Mouse (Mus musculus) liver, embryonic 11.5 days (tissue): ENCODE data around the gene Slc47a1. TPM values are rescaled to one million over a fixed set of nuclear protein-coding genes. Genes with fewer than 3 reads are reported as not detected.

ENCODE experiments used
- ATAC-seq: fragments of 200-750 bp; cut with Nextera tagmentation; replicated peaks from 2 replicates; pipeline ENCODE4 v1.8.0; 2017; ENCODE audit warnings: moderate number of reproducible peaks, mild to moderate bottlenecking, moderate TSS enrichment, moderate library complexity; ENCODE audit not compliant: low FRiP score
- DNase-seq: peaks from one replicate; pipeline ENCODE4 v3.0.0-alpha.2; 2017; ENCODE audit warnings: low spot score
- H3K27ac ChIP-seq: fragments of 300-500 bp; sonication (generic); 2 replicates; pipeline ENCODE4 v1.5.1; 2014; ENCODE audit warnings: mild to moderate bottlenecking, low read depth, low read length, control low read depth
- H3K27me3 ChIP-seq: fragments of 300-500 bp; sonication (generic); replicated peaks from 2 replicates; pipeline ENCODE4 v1.6.1; 2014; ENCODE audit warnings: low read length, mixed read lengths; ENCODE audit not compliant: control insufficient read depth, insufficient read depth
- H3K36me3 ChIP-seq: fragments of 300-500 bp; sonication (generic); 2 replicates; pipeline ENCODE4 v1.6.1; 2014; ENCODE audit warnings: mild to moderate bottlenecking, low read length, moderate library complexity, mixed read lengths; ENCODE audit not compliant: control insufficient read depth, insufficient read depth
- H3K4me1 ChIP-seq: fragments of 300-500 bp; sonication (generic); replicated peaks from 2 replicates; pipeline ENCODE4 v1.6.1; 2014; ENCODE audit warnings: low read length, mixed read lengths; ENCODE audit not compliant: control insufficient read depth, insufficient read depth
- H3K4me2 ChIP-seq: fragments of 300-500 bp; sonication (generic); 2 replicates; pipeline ENCODE4 v1.6.1; 2014; ENCODE audit warnings: mild to moderate bottlenecking, control low read depth, moderate library complexity
- H3K4me3 ChIP-seq: fragments of 300-500 bp; sonication (generic); 2 replicates; pipeline ENCODE4 v1.5.1; 2014; ENCODE audit warnings: low read depth, low read length, control low read depth
- H3K9ac ChIP-seq: fragments of 300-500 bp; sonication (generic); 2 replicates; pipeline ENCODE4 v1.6.1; 2014; ENCODE audit warnings: low read depth, low read length, control low read depth
- H3K9me3 ChIP-seq: fragments of 300-500 bp; sonication (generic); 2 replicates; pipeline ENCODE4 v1.6.1; 2016; ENCODE audit warnings: low read length, inconsistent platforms, mixed read lengths; ENCODE audit not compliant: control insufficient read depth
- WGBS: fragments of 180-500 bp; shearing (Covaris S2); extraction: QIAGEN DNeasy Blood & Tissue Kit; methylation state at CpG from one replicate; pipeline ENCODE4 v1.1.7; 2014; 5-methylcytosine and 5-hydroxymethylcytosine counted together
- polyA plus RNA-seq: library from polyadenylated mRNA; unstranded; fragments of >200 nt; fragmentation: Nextera tagmentation; extraction: Ambion mirVana; gene quantifications from 2 replicates; pipeline ENCODE4 v1.2.1, GENCODE M21; 2014

The Slc47a1 gene
- polyA plus RNA-seq, 1 experiment from 2014 or later = 1.4 TPM

DNA sequence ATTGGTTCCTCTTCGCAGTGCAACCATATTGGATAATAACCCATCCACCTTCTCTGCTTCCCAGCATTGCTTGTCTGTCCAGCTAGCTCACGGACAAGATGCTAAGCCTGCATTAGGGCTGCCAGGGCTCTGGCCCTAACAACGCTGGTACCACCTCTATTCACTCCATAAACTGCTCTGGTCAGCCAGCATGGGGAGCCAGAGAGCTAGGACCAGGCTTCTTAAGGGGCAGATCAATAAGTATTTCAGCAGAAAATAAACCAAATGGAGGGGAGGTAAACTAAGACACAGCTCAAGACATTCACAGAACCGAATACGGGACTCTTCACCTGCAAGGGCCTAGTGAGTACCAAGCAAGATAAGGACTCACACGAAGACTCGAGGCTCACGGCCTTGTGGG is 32.0 kb downstream of the Slc47a1 start:
- WGBS = 54% methylated on average over 8 of the region's 8 CpGs
- H3K9me3 ChIP-seq = no peaks in the 10 kb centered on the region
- no peak overlapping the region for H3K27ac ChIP-seq
- ATAC-seq (no peak), DNase-seq (no peak)
- peaks cover 34% of the 10 kb centered on the region for H3K27me3 ChIP-seq
- H3K4me2 ChIP-seq = no peak overlapping the region
- no peak overlapping the region for H3K4me3 ChIP-seq
- 0 out of 2 replicates have a peak, but pooled peaks cover 4% of the 10 kb centered on the region for H3K4me1 ChIP-seq
- H3K36me3 ChIP-seq = no peaks in the 10 kb centered on the region
- H3K9ac ChIP-seq = no peak overlapping the region

DNA sequence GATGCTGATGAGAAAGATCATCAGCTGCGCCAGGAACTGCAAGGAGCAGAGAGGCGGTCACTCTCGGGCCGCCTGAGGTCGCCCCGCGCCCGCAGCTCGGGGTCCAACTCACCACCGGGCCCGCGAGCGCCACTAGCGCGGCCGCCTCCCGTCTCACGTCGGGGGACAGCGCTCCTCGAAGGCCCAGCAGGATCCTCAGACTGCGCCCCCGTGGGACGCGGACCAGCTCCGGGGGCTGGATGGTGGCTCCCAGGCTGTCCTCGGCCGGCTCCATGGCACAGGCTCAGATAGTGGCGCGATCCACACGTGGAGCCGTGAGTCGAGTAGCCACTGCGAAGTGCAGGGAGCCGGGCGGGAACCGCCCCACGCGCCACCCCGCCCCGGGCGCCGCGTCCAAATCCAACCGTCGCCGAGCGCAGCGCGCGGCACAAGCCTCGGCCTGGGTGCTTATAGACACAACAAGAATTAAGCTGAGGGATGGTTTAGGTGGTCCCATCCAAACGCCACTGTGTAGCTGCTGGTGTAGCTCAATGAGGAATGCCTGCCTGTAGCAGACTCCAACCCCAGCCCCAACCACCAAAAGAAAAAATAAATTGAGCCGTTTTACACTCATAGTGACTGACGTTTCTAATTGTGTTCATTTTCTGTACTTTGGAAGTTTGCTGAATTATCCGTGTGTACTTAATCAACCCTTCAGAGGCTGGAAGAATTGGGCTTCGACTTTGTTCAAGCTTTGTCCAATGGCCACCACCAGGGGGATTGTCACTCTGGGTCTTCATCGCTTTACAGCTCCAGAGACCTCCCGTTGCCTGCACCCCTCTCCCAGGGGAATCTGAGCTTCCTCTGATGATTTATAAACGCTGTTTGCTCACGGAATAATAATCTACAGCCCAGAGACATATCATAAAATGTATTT is 35.4 kb downstream of the Slc47a1 start, which contains the start of gene Slc47a2:
Gene Slc47a2 (minus strand): TSS at position 356 of the 916 bp plus-strand sequence.
- H3K4me3 ChIP-seq = peak within 1 kb of the TSS; percentile 43
- no peak within 1 kb of the TSS for H3K27ac ChIP-seq
- DNase-seq (no peak), ATAC-seq (no peak)
- peaks cover 44% of the 10 kb centered on the region for H3K27me3 ChIP-seq
- H3K9me3 ChIP-seq = no peaks in the 10 kb centered on the region
- H3K9ac ChIP-seq = no peak within 1 kb of the TSS
- H3K4me2 ChIP-seq = peak within 1 kb of the TSS; percentile 65
- 0 out of 2 replicates have a peak, but pooled peaks cover 4% of the 10 kb centered on the region for H3K4me1 ChIP-seq
- no peaks in the 10 kb centered on the region for H3K36me3 ChIP-seq
- 9% methylated on average over 61 of the region's 61 CpGs for WGBS

DNA sequence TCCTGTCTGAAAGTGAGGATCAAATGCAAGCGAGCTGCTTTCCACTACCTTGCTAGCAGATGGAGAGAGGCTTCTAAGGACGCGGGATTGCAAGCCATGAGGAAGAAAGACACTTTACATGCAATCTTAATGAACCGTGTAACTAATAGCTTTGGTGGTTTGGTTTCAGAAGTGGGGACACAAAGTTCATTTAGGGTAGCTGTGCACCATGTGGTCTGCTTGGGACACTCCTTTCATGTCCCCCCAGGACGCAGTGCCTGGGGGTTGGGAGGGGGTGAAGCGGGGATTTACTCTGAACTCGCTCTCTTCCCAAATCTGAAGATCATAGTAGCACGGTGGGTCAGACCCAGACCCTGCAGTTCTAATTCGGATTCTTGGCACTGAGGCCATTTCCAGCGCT is 36.2 kb downstream of the Slc47a1 start:
- H3K4me1 ChIP-seq = 0 out of 2 replicates have a peak, but pooled peaks cover 4% of the 10 kb centered on the region
- 20% methylated on average over 10 of the region's 10 CpGs for WGBS
- H3K4me3 ChIP-seq = peak overlapping the region; percentile 43
- H3K9me3 ChIP-seq = no peaks in the 10 kb centered on the region
- H3K27ac ChIP-seq = no peak overlapping the region
- ATAC-seq (no peak), DNase-seq (no peak)
- peak overlapping the region; percentile 65 for H3K4me2 ChIP-seq
- H3K27me3 ChIP-seq = peaks cover 44% of the 10 kb centered on the region
- H3K9ac ChIP-seq = no peak overlapping the region
- no peaks in the 10 kb centered on the region for H3K36me3 ChIP-seq

DNA sequence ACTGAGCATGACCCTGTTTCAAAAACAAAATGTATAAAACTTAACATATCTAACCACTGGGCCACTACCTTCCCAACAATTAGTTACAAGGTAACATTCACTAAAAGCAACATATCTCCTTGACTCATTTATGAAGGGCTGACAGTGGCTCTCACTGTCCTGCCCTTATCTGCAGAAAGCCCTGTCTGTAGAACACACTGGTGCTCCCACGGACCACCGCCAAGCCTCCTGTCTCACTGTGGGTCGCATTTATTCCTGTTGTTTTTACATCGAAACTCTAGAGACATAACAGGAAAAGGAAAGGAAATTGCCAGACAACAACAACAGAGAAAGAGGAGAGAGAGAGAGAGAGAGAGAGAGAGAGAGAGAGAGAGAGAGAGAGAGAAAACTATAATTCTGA is 36.9 kb downstream of the Slc47a1 start:
- Histone ChIP-seq H3K36me3 (no peaks in the 10 kb centered on the region), H3K27me3 (peaks cover 44% of the 10 kb centered on the region), H3K4me1 (0 out of 2 replicates have a peak, but pooled peaks cover 4% of the 10 kb centered on the region), H3K27ac (no peak overlapping the region), H3K9me3 (no peaks in the 10 kb centered on the region), H3K4me2 (no peak overlapping the region), H3K4me3 (no peak overlapping the region), H3K9ac (no peak overlapping the region)
- ATAC-seq (no peak), DNase-seq (no peak)
- 70% methylated on average over 4 of the region's 4 CpGs for WGBS

DNA sequence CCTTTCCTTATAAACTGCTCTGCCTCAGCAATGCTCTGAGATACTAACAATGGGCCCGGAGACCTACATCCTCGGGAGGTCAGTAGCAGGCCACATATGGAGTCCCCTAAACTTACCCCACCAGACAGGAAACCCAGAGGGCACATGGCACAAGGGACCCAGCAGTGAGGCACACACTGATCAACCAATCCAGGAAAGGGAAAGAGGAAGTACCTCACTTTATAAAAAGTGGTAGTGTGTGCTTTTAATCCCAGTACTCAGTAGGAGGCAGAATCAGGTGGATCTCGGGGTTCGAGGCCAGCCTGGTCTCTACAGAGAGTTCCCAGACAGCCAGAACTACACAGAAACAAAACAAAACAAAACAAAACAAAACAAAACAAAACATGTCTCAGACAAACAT is 37.8 kb downstream of the Slc47a1 start:
- H3K4me2 ChIP-seq = no peak overlapping the region
- no peak for DNase-seq
- no peak overlapping the region for H3K9ac ChIP-seq
- 0 out of 2 replicates have a peak, but pooled peaks cover 4% of the 10 kb centered on the region for H3K4me1 ChIP-seq
- no peak for ATAC-seq
- no peaks in the 10 kb centered on the region for H3K9me3 ChIP-seq
- 76% methylated on average over 4 of the region's 4 CpGs for WGBS
- H3K4me3 ChIP-seq = no peak overlapping the region
- H3K27me3 ChIP-seq = peaks cover 41% of the 10 kb centered on the region
- no peak overlapping the region for H3K27ac ChIP-seq
- no peaks in the 10 kb centered on the region for H3K36me3 ChIP-seq

DNA sequence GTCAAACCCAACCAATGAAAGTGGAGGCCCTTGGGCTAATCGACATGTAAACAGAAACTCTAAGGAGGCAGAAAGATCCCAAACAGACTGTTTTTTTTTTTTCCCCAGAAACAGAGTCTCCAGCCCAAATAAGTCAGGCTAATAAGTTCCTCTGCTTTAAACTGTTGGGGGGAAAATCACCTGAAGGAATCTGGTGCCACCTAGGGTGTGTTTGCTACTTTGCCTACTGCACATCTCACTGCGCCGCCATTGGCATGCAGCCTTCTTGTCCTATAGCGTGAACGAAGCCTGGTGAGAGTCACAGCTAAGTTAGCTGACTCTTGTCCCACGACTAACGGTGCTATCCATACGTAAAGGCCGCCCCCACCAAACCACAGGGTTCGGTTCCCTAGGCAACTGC is 40.6 kb downstream of the Slc47a1 start:
- no peaks in the 10 kb centered on the region for H3K9me3 ChIP-seq
- DNase-seq (no peak), ATAC-seq (no peak)
- no peak overlapping the region for H3K27ac ChIP-seq
- 0 out of 2 replicates have a peak, but pooled peaks cover 3% of the 10 kb centered on the region for H3K4me1 ChIP-seq
- H3K36me3 ChIP-seq = no peaks in the 10 kb centered on the region
- no peak overlapping the region for H3K4me3 ChIP-seq
- peaks cover 23% of the 10 kb centered on the region for H3K27me3 ChIP-seq
- WGBS = 71% methylated on average over 10 of the region's 10 CpGs
- H3K4me2 ChIP-seq = no peak overlapping the region
- no peak overlapping the region for H3K9ac ChIP-seq

DNA sequence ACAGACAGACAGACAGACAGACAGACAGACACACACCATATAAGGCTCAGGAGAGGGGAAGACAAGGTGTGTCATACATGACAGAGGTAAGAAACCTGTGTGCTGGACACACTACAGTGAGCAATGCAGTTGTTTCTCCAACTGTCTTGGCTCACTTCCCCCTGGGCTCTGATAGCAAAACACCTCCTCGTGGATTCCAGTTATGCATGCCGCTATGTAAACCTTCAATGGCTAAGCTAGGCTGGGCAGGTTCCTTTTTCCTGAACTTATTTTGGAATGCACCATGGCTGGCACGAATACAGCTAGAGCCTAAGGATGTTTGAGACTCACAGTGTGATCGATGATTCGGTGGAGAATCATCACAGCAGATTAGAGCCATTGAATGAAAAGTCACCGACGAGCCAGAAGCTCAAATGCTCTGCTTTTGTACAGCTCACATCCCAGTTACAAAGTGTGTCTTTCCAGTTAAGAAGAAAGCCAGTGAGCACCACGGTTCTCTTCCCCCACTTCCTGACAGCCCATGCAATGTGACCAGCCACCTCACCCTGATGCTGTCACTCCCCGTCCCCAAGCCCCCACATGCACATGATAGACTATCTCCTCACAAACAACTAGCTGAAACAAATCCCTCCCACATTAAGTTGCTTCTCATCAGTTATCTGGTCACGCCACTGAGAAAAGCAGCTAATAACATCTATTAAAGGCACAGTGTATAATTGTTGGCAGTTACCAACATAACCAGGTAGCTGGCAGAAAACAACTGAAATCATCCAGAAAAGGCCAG is 57.0 kb downstream of the Slc47a1 start:
- DNase-seq (no peak), ATAC-seq (no peak)
- H3K36me3 ChIP-seq = no peaks in the 10 kb centered on the region
- no peak overlapping the region for H3K4me2 ChIP-seq
- H3K27me3 ChIP-seq = no peaks in the 10 kb centered on the region
- H3K27ac ChIP-seq = no peak overlapping the region
- no peak overlapping the region for H3K9ac ChIP-seq
- H3K9me3 ChIP-seq = no peaks in the 10 kb centered on the region
- WGBS = 60% methylated on average over 10 of the region's 10 CpGs
- 0 out of 2 replicates have a peak, but pooled peaks cover 2% of the 10 kb centered on the region for H3K4me1 ChIP-seq
- H3K4me3 ChIP-seq = no peak overlapping the region

DNA sequence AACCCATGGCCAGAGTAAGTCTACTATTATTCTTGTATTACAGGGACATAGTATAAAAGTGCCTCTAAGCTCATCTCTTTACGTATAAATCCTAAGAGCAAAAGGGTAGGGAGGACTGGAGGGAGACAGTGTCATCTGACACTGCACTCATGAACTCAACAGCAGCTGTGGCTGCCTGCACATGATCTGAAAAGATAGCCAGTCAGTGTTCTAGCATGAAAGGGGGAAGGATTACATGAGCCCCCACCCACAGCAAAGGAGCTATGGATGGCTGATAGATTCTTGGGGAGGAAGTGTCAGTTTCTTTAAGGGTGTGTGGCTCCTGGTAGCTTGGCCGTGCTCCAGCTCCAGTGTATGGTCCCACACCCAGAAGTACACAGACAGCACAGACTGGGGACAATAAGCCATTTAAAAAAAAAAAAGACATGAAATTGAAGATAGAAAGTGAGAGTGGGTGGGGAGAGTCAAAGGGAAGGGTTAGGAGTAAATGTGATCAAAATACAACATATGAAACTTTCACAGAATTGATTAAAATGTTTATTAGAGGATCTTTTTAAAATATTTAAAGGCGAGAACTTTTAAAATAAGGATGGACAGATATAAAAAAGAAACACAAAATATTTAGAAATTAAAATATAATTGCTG is 58.1 kb downstream of the Slc47a1 start:
- ATAC-seq = no peak
- DNase-seq = no peak
- no peak overlapping the region for H3K9ac ChIP-seq
- no peaks in the 10 kb centered on the region for H3K9me3 ChIP-seq
- H3K4me3 ChIP-seq = no peak overlapping the region
- no peak overlapping the region for H3K27ac ChIP-seq
- H3K4me1 ChIP-seq = 0 out of 2 replicates have a peak, but pooled peaks cover 2% of the 10 kb centered on the region
- no peak overlapping the region for H3K4me2 ChIP-seq
- H3K36me3 ChIP-seq = no peaks in the 10 kb centered on the region
- 70% methylated on average over 3 of the region's 3 CpGs for WGBS
- H3K27me3 ChIP-seq = no peaks in the 10 kb centered on the region
